Mouse (Mus musculus) hindbrain, embryonic 12.5 days (tissue): Measurements from ENCODE around the gene Fth1. TPM values are rescaled to one million over a fixed set of nuclear protein-coding genes. Genes with fewer than 3 reads are reported as not detected.
"Not testable (repeated sequence)": the region's sequence is repeated elsewhere in the genome, so short reads cannot be mapped to it uniquely, and the experiment has no call there.

Source experiments
- ATAC-seq: fragments of 200-750 bp; cut with Nextera tagmentation; 2 replicates; pipeline ENCODE4 v1.8.0; 2017; ENCODE audit warnings: moderate TSS enrichment; ENCODE audit not compliant: low FRiP score
- H3K27ac ChIP-seq: fragments of 300-500 bp; sonication (generic); 2 replicates; pipeline ENCODE4 v1.5.1; 2016; ENCODE audit warnings: mild to moderate bottlenecking
- H3K27me3 ChIP-seq: fragments of 300-500 bp; sonication (generic); 2 replicates; pipeline ENCODE4 v1.6.1; 2016; ENCODE audit warnings: mild to moderate bottlenecking
- H3K36me3 ChIP-seq: fragments of 300-500 bp; sonication (generic); 2 replicates; pipeline ENCODE4 v1.6.1; 2016; ENCODE audit warnings: mild to moderate bottlenecking
- H3K4me1 ChIP-seq: fragments of 300-500 bp; sonication (generic); 2 replicates; pipeline ENCODE4 v1.6.1; 2016
- H3K4me2 ChIP-seq: fragments of 300-500 bp; sonication (generic); replicated peaks from 2 replicates; pipeline ENCODE4 v1.6.1; 2016; ENCODE audit warnings: mild to moderate bottlenecking
- H3K4me3 ChIP-seq: fragments of 300-500 bp; sonication (generic); 2 replicates; pipeline ENCODE4 v1.5.1; 2016; ENCODE audit warnings: mild to moderate bottlenecking
- H3K9ac ChIP-seq: fragments of 300-500 bp; sonication (generic); 2 replicates; pipeline ENCODE4 v1.6.1; 2016; ENCODE audit warnings: mild to moderate bottlenecking, moderate library complexity
- H3K9me3 ChIP-seq: fragments of 300-500 bp; sonication (generic); replicated peaks from 2 replicates; pipeline ENCODE4 v1.6.1; 2016; ENCODE audit warnings: mild to moderate bottlenecking
- WGBS: fragments of 180-500 bp; shearing (Covaris S2); methylation state at CpG from one replicate; pipeline ENCODE4 v1.1.7; 2016; 5-methylcytosine and 5-hydroxymethylcytosine counted together
- polyA plus RNA-seq: library from polyadenylated mRNA; unstranded; fragments of >200 nt; fragmentation: Nextera tagmentation; extraction: Ambion mirVana; gene quantifications from 2 replicates; pipeline ENCODE4 v1.2.1, GENCODE M21; 2016

Fth1 gene
- 1,445 and 1,581 TPM in 2 replicates for polyA plus RNA-seq

DNA sequence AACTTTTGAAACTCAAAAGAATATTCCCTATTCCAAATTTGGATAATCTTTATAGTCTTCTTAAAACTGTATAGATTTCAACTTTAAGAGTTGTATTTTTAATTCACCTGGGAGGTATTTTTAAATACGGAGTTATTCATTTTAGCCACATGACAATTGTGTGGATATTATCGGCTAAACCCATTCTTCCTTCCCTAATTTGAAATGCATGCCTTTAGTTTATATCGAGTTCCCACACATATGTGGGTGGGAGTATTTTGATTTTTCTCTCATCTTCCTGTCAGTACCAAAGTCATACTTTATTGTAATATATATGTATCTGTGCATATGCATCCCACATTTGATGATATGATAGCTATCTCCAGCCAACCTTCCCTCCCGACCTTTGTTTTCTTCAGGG is at the start of gene Fth1:
Fth1 (plus strand) TSS at position 341 of the 400 bp plus-strand sequence.
- H3K27me3 ChIP-seq = no peaks in the 10 kb centered on the region
- ATAC-seq = no peak
- no peaks in the 10 kb centered on the region for H3K9me3 ChIP-seq
- no peak within 1 kb of the TSS for H3K4me3 ChIP-seq
- no peak within 1 kb of the TSS for H3K27ac ChIP-seq
- H3K9ac ChIP-seq = no peak within 1 kb of the TSS
- H3K4me1 ChIP-seq = peaks cover 17% of the 10 kb centered on the region
- WGBS = 89% methylated on average over 4 of the region's 4 CpGs
- H3K36me3 ChIP-seq = peaks cover 14% of the 10 kb centered on the region
- H3K4me2 ChIP-seq = peak within 1 kb of the TSS; percentile 75; the same call in 1 of the 2 replicates

DNA sequence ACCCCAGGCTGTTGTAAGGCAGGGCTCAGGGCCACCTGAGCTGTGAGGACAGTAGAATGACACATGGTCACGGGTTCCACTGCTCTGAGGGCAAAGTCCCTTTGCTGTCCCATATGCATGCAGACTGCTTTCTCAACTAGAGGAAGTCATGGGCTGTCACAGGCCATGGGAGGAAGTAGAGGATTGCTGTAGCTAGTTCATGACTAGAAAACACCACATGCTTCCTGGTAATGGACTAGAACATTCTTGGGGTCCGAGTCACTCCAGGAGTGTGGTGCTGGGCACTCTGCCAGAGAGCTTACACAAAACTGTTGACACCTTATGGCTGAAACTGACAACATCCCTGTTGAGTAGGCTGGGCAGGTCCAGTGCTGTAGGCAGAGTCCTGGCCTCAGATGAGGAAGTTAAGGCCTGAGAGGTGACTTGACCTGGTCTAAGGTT is 49.2 kb upstream of the Fth1 start:
- not testable (repeated sequence) for H3K36me3 ChIP-seq, H3K4me1 ChIP-seq, H3K27me3 ChIP-seq, H3K9me3 ChIP-seq, H3K4me3 ChIP-seq, ATAC-seq, H3K9ac ChIP-seq, H3K4me2 ChIP-seq, H3K27ac ChIP-seq
- 81% methylated on average over 2 of the region's 2 CpGs for WGBS

- 81% methylated on average over 2 of the region's 2 CpGs for WGBS
- no peak overlapping the region for H3K4me3 ChIP-seq
- no peak for ATAC-seq
Measured at GRCm38 (mm10) chr19:9933908-9934307, 46.5 kb upstream of the Fth1 start.

GRCm38 (mm10) chr19:9936579-9936978 is 43.8 kb upstream of the Fth1 start:
- no peak overlapping the region for H3K4me2 ChIP-seq
- no peak for ATAC-seq
- 74% methylated on average over 5 of the region's 5 CpGs for WGBS
- 0 out of 2 replicates have a peak, but pooled peaks cover 5% of the 10 kb centered on the region for H3K4me1 ChIP-seq
- H3K9me3 ChIP-seq = no peaks in the 10 kb centered on the region
- H3K27ac ChIP-seq = no peak overlapping the region
- H3K36me3 ChIP-seq = no peaks in the 10 kb centered on the region
- H3K9ac ChIP-seq = no peak overlapping the region
- no peak overlapping the region for H3K4me3 ChIP-seq
- no peaks in the 10 kb centered on the region for H3K27me3 ChIP-seq

More at GRCm38 (mm10) chr19:9933908-9934307, 46.5 kb upstream of the Fth1 start:
- Histone ChIP-seq H3K4me2 (no peak overlapping the region), H3K27ac (no peak overlapping the region), H3K27me3 (no peaks in the 10 kb centered on the region), H3K9me3 (no peaks in the 10 kb centered on the region), H3K36me3 (no peaks in the 10 kb centered on the region), H3K9ac (no peak overlapping the region), H3K4me1 (no peaks in the 10 kb centered on the region)

GRCm38 (mm10) chr19:9937428-9937827 is 43.0 kb upstream of the Fth1 start:
- H3K9ac ChIP-seq = no peak overlapping the region
- H3K4me3 ChIP-seq = no peak overlapping the region
- H3K27me3 ChIP-seq = no peaks in the 10 kb centered on the region
- no peak overlapping the region for H3K4me2 ChIP-seq
- ATAC-seq = no peak
- no peak overlapping the region for H3K27ac ChIP-seq
- no peaks in the 10 kb centered on the region for H3K9me3 ChIP-seq
- no peaks in the 10 kb centered on the region for H3K36me3 ChIP-seq
- H3K4me1 ChIP-seq = peaks cover 9% of the 10 kb centered on the region; the same call in 1 of the 2 replicates
- WGBS = 72% methylated on average over 5 of the region's 5 CpGs

- H3K27me3 ChIP-seq = no peaks in the 10 kb centered on the region
- H3K27ac ChIP-seq = no peak overlapping the region
- 80% methylated on average over 6 of the region's 6 CpGs for WGBS
- ATAC-seq = no peak
- no peak overlapping the region for H3K4me3 ChIP-seq
- peaks cover 13% of the 10 kb centered on the region for H3K4me1 ChIP-seq
- no peaks in the 10 kb centered on the region for H3K36me3 ChIP-seq
- H3K9ac ChIP-seq = no peak overlapping the region
- no peaks in the 10 kb centered on the region for H3K9me3 ChIP-seq
- no peak overlapping the region for H3K4me2 ChIP-seq
Measured at GRCm38 (mm10) chr19:9938156-9938823, 42.1 kb upstream of the Fth1 start.

GRCm38 (mm10) chr19:9938824-9939303 is 41.5 kb upstream of the Fth1 start:
- Histone ChIP-seq H3K4me1 (peaks cover 13% of the 10 kb centered on the region), H3K27ac (no peak overlapping the region), H3K9ac (no peak overlapping the region), H3K27me3 (no peaks in the 10 kb centered on the region), H3K9me3 (no peaks in the 10 kb centered on the region), H3K4me3 (no peak overlapping the region), H3K36me3 (no peaks in the 10 kb centered on the region), H3K4me2 (no peak overlapping the region)
- 69% methylated on average over 13 of the region's 13 CpGs for WGBS
- ATAC-seq = no peak

GRCm38 (mm10) chr19:9939841-9940240 is 40.6 kb upstream of the Fth1 start:
- WGBS = 60% methylated on average over 7 of the region's 7 CpGs
- ATAC-seq = no peak

DNA sequence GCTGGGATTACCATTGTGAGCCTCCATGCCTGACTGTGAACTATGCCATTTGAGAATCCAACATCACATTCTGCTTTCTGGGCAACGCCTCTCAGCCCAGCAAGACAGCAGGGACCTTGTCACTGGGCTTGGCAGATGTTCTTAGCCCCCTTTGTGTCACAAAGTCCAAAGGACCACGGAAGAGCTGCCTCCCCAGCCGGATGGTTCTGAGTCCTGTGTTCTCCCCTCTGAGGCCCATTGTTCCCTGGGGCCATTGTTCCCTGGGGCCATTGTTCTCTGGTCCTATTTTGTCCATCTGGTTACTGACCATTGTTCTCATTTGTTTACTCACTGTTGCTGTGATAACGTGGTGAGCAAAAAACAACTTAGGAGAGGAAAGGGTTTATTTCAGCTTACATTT is 39.5 kb upstream of the Fth1 start:
- no peaks in the 10 kb centered on the region for H3K36me3 ChIP-seq
- no peak for ATAC-seq
- no peak overlapping the region for H3K4me2 ChIP-seq
- H3K27me3 ChIP-seq = no peaks in the 10 kb centered on the region
- no peak overlapping the region for H3K9ac ChIP-seq
- no peak overlapping the region for H3K4me3 ChIP-seq
- peaks cover 13% of the 10 kb centered on the region for H3K4me1 ChIP-seq
- no peaks in the 10 kb centered on the region for H3K9me3 ChIP-seq
- H3K27ac ChIP-seq = no peak overlapping the region
- WGBS = 8% methylated on average over 4 of the region's 4 CpGs

More at GRCm38 (mm10) chr19:9939841-9940240, 40.6 kb upstream of the Fth1 start:
- Histone ChIP-seq H3K4me2 (no peak overlapping the region), H3K27me3 (no peaks in the 10 kb centered on the region), H3K4me1 (peaks cover 13% of the 10 kb centered on the region), H3K27ac (no peak overlapping the region), H3K4me3 (no peak overlapping the region), H3K9ac (no peak overlapping the region), H3K9me3 (no peaks in the 10 kb centered on the region), H3K36me3 (no peaks in the 10 kb centered on the region)

DNA sequence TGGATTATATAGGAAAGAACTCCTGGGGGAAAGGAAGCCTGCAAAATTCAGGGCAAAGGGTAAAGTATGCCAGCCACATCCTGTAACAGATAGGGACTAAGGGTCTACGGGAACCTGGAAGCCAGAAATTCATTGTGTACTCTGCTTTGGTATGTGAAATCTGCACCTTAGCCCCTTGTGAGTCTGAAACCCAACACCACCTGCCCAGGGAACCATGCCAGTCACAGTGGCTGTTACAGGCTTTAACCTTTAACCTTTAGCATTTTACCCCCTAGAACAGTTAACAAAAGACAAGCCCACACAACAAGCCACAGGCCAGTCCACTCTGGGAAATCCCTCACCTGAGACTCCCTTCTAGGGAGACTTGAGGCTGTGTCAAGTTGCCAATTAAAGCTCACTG is 38.6 kb upstream of the Fth1 start:
- H3K4me3 ChIP-seq = no peak overlapping the region
- H3K9me3 ChIP-seq = no peaks in the 10 kb centered on the region
- no peaks in the 10 kb centered on the region for H3K36me3 ChIP-seq
- no peak overlapping the region for H3K4me2 ChIP-seq
- H3K9ac ChIP-seq = no peak overlapping the region
- no peak overlapping the region for H3K27ac ChIP-seq
- ATAC-seq = no peak
- peaks cover 13% of the 10 kb centered on the region for H3K4me1 ChIP-seq
- WGBS = 45% methylated on average over 1 of the region's 1 CpGs
- no peaks in the 10 kb centered on the region for H3K27me3 ChIP-seq

DNA sequence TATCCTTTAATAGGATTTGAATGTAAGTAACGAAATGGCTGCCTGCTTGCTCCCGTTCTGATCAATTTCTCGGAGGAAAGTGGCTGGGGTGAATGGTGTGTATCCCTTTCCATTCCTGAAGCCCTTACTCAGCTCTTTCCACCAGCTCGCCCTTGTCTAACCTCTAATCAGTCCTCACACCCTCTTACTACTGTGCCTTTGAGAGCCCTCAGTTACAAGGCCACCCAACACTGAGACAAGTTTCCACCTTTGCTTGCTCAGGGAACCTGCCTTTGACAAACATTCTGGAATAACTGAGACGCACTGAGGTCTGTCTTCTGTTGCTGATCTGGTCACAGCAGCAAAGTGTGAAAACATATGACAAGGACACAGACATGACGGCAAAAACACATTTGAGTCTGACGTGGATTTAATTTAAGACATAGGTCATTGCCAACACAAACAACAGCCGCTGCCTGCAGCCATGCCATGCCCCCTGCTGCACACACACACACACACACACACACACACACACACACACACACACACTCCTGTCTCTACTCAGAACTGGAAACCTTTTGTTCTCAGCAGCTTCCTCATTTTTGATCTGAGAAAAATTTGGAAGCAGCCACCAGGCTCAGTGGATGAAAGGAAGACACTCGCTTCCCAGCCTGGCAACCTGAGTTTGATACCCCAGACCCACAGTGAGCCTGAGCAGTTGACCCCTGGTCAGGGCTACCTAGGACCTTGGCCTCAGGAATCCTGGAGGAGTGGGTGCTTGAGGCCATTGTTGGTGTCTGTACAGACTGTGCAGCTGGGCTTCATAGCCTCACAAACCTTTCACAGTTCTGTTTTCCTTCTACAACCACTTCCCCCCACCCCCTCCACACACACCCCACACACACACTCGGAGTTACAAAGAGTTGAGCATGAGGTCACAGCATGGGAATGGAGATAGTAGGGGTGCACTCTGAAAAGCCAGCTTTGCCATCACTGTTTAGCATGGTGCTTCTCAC is 37.6 kb upstream of the Fth1 start:
- Histone ChIP-seq H3K27ac (0 out of 2 replicates have a peak overlapping the region, but pooled peaks have one; percentile 35), H3K9me3 (no peaks in the 10 kb centered on the region), H3K36me3 (no peaks in the 10 kb centered on the region), H3K9ac (no peak overlapping the region), H3K4me3 (no peak overlapping the region), H3K4me2 (no peak overlapping the region), H3K4me1 (peaks cover 13% of the 10 kb centered on the region), H3K27me3 (no peaks in the 10 kb centered on the region)
- 62% methylated on average over 10 of the region's 10 CpGs for WGBS
- ATAC-seq = no peak
